Mouse (Mus musculus) kidney, embryonic 15.5 days (tissue): ENCODE measurements around the gene Dop1a. TPM values are rescaled to one million over a fixed set of nuclear protein-coding genes. Genes with fewer than 3 reads are reported as not detected.
A peak's percentile ranks its signal among the peaks of the same experiment; 100 is the strongest.

Source experiments
- ATAC-seq: fragments of 200-750 bp; cut with Nextera tagmentation; replicated peaks from 2 replicates; pipeline ENCODE4 v1.8.0; 2017; ENCODE audit warnings: moderate TSS enrichment; ENCODE audit not compliant: low FRiP score
- H3K27ac ChIP-seq: fragments of 300-500 bp; sonication (generic); 2 replicates; pipeline ENCODE4 v1.5.1; 2015; ENCODE audit warnings: mild to moderate bottlenecking, inconsistent platforms
- H3K27me3 ChIP-seq: fragments of 300-500 bp; sonication (generic); 2 replicates; pipeline ENCODE4 v1.6.1; 2015; ENCODE audit warnings: inconsistent platforms
- H3K36me3 ChIP-seq: fragments of 300-500 bp; sonication (generic); 2 replicates; pipeline ENCODE4 v1.6.1; 2015; ENCODE audit warnings: inconsistent platforms
- H3K4me1 ChIP-seq: fragments of 300-500 bp; sonication (generic); 2 replicates; pipeline ENCODE4 v1.6.1; 2015; ENCODE audit warnings: inconsistent platforms
- H3K4me2 ChIP-seq: fragments of 300-500 bp; sonication (generic); 2 replicates; pipeline ENCODE4 v1.6.1; 2015; ENCODE audit warnings: moderate library complexity, mild to moderate bottlenecking, inconsistent platforms
- H3K4me3 ChIP-seq: fragments of 300-500 bp; sonication (generic); replicated peaks from 2 replicates; pipeline ENCODE4 v1.5.1; 2015; ENCODE audit warnings: mild to moderate bottlenecking, inconsistent platforms
- H3K9ac ChIP-seq: fragments of 300-500 bp; sonication (generic); 2 replicates; pipeline ENCODE4 v1.6.1; 2015; ENCODE audit warnings: mild to moderate bottlenecking, inconsistent platforms
- H3K9me3 ChIP-seq: fragments of 300-500 bp; sonication (generic); replicated peaks from 2 replicates; pipeline ENCODE4 v1.6.1; 2016; ENCODE audit warnings: inconsistent platforms
- WGBS: fragments of 180-500 bp; shearing (Covaris S2); methylation state at CpG from one replicate; pipeline ENCODE4 v1.1.7; 2015; ENCODE audit warnings: mixed read lengths; 5-methylcytosine and 5-hydroxymethylcytosine counted together
- polyA plus RNA-seq: library from polyadenylated mRNA; unstranded; fragments of >200 nt; fragmentation: Nextera tagmentation; extraction: Ambion mirVana; gene quantifications from 2 replicates; pipeline ENCODE4 v1.2.1, GENCODE M21; 2015

Gene Dop1a
- polyA plus RNA-seq, 1 experiment from 2014 or later = 13.0 TPM

DNA sequence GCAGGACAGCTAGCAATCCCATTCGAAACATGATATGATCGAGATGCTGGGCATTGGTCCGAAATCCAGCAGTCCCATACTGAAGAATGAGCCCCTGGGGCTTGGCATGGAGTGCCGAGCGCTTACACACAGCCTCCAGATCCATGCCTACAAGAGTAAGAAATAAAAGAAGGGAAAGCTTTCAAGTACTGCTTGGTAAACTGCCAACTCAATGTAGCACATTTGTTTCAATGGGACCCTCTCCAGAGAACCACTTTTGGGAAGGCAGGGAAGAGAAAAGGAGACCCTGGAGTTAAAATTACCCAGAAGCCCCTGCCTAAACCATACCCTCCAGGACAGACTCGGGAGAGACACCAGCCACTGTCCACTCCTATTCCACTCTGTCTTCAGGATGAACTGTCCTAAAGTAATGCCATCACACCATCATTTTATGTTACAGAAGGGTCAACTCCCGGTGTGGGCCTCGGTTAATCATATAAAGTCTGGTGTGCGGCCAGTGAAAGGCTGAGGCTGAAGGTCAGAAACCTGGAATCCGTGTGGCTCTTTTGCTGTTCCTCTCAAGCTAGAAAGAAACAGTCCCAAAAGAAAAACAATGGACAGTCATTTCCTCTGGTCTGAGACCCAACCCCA lies 103.4 kb downstream of the Dop1a start:
- ATAC-seq = no peak
- 0 out of 2 replicates have a peak overlapping the region, but pooled peaks have one; percentile 14 for H3K9ac ChIP-seq
- H3K4me1 ChIP-seq = peaks cover 18% of the 10 kb centered on the region
- H3K27ac ChIP-seq = no peak overlapping the region
- peak overlapping the region; percentile 100 for H3K4me2 ChIP-seq
- peaks cover 42% of the 10 kb centered on the region for H3K36me3 ChIP-seq
- peak overlapping the region; percentile 75 for H3K4me3 ChIP-seq
- no peaks in the 10 kb centered on the region for H3K27me3 ChIP-seq
- no peaks in the 10 kb centered on the region for H3K9me3 ChIP-seq
- 70% methylated on average over 10 of the region's 10 CpGs for WGBS

DNA sequence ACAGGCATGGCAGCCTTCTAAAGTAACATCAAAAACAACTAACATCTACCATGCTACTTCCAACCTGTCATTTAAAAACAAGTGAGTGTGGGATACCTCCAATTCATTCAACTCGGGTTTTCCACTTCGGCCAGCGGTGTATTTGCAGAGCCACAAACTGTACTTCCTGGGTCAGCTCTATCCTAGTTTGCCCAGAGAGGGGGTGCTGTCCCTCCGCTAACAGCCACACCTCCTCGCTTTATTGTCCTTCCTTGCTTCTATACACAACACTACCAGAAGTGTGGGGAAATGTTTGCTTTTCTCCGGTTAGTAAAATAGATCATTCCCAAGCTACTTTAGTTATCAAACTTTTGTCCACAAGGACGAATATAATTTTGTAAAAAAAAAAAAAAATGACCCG lies 104.0 kb downstream of the Dop1a start:
- no peak for ATAC-seq
- Histone ChIP-seq H3K9me3 (no peaks in the 10 kb centered on the region), H3K4me3 (peak overlapping the region; percentile 75), H3K4me1 (peaks cover 18% of the 10 kb centered on the region), H3K36me3 (peaks cover 36% of the 10 kb centered on the region), H3K4me2 (peak overlapping the region; percentile 100), H3K27me3 (no peaks in the 10 kb centered on the region), H3K9ac (peak overlapping the region; percentile 14; the same call in 1 of the 2 replicates), H3K27ac (no peak overlapping the region)
- WGBS = 11% methylated on average over 8 of the region's 8 CpGs

DNA sequence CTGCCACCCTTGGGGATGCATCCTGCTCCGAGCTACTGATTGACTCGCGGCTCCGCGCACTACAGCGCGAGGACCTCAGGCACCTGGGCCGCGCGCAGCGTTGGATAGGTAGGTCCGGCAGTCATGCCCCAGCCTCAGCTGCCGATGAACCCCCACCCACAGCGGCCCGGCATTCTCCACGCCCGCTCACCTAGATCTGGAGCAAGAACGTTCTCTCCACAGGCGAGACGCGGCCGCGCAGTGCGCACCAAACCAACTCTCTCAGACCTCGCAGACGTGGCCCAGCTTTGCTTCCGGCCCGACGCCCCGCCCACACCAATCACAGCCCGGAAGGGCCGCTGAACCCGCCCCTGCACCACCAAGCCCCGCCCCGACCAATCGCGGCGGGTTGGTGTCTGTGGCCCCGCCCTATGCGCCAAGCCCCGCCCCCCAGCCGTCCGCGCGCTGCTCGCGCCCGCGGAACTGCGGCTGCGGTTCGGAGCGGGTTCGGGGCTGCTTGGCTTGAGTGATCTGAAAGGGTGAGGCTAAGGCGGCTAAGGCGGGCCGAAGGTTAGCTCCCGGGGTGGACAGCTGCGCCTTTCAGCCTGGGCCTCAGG lies 104.7 kb downstream of the Dop1a start, which contains the start of the genes Pgm3 and Rwdd2a:
Gene Pgm3, minus strand, starts transcription at position 303 of the 596 bp plus-strand sequence.
Gene Rwdd2a, plus strand, starts transcription at position 452 of the 596 bp plus-strand sequence.
- peak within 1 kb of the TSS; percentile 88 for H3K27ac ChIP-seq
- H3K27me3 ChIP-seq = no peaks in the 10 kb centered on the region
- H3K36me3 ChIP-seq = peaks cover 29% of the 10 kb centered on the region
- peak; percentile 98 for ATAC-seq
- H3K9me3 ChIP-seq = no peaks in the 10 kb centered on the region
- H3K4me1 ChIP-seq = peaks cover 18% of the 10 kb centered on the region
- WGBS = 0% methylated on average over 56 of the region's 59 CpGs
- peak within 1 kb of the TSS; percentile 61 for H3K9ac ChIP-seq
- H3K4me2 ChIP-seq = peak within 1 kb of the TSS; percentile 100
- H3K4me3 ChIP-seq = peak within 1 kb of the TSS; percentile 75

DNA sequence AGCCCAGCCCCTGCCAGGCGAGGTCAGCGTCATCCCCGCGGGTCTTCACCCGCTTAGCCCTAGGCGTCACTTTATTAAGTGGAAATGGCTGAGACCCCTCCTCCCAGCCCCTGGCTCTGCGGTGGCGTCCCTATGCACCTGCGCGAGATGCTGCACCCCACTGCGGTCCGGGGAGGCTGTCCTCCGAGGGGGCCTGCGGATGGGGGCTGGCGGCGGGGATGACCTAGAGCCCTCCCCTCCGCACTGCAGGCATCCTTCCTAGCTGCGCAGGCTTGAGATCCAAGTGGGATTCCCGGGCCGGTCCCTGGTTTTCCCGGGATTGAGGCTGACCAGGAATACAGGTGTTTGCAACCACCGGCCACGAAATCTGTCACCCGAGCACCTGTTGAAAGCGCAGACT lies 105.2 kb downstream of the Dop1a start:
- Histone ChIP-seq H3K4me2 (peak overlapping the region; percentile 100), H3K36me3 (peaks cover 23% of the 10 kb centered on the region), H3K27me3 (no peaks in the 10 kb centered on the region), H3K9ac (peak overlapping the region; percentile 59), H3K4me1 (peaks cover 18% of the 10 kb centered on the region), H3K4me3 (peak overlapping the region; percentile 75), H3K9me3 (no peaks in the 10 kb centered on the region), H3K27ac (no peak overlapping the region)
- peak; percentile 48 for ATAC-seq
- WGBS = under 1% methylated on average over 25 of the region's 25 CpGs

GRCm38 (mm10) chr9:86572636-86573291 lies 105.8 kb downstream of the Dop1a start:
- ATAC-seq = peak; percentile 5; the same call in 1 of the 2 replicates
- peaks cover 18% of the 10 kb centered on the region for H3K4me1 ChIP-seq
- 7% methylated on average over 13 of the region's 13 CpGs for WGBS
- no peak overlapping the region for H3K27ac ChIP-seq
- no peaks in the 10 kb centered on the region for H3K27me3 ChIP-seq
- H3K9me3 ChIP-seq = no peaks in the 10 kb centered on the region
- H3K4me3 ChIP-seq = peak overlapping the region; percentile 75
- H3K4me2 ChIP-seq = peak overlapping the region; percentile 100
- peak overlapping the region; percentile 59 for H3K9ac ChIP-seq
- H3K36me3 ChIP-seq = peaks cover 18% of the 10 kb centered on the region

DNA sequence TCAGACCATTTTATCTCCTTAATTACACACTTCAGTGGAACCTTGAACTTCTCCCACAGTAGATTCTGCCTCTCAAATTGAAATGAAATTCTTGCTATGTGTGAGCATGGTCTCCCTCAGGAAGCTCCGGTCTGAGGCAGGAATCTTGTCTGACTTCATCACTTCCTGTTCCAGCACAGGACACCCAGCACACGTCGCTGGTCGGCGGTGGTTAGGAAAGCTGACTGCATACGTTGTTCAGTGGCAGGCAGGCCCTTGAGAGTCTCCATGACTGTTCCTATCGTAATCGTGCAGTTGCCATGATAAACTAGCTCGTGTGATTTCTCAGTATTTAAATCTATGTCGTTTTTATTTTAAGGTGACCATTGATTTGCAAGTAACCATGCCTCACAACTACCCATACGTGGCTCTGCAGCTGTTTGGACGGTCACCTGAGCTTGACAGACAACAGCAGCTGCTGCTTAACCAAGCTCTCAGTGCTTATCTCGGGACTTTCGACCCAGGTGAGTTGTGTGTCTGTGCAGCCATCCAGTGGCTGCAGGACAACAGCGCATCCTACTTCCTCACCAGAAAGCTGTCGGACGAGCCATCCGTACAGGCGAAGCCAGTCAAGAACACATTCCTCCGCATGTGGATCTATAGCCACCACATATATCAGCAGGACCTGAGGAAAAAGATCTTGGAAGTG lies 106.8 kb downstream of the Dop1a start:
- no peak for ATAC-seq
- no peak overlapping the region for H3K4me2 ChIP-seq
- peaks cover 18% of the 10 kb centered on the region for H3K4me1 ChIP-seq
- no peak overlapping the region for H3K4me3 ChIP-seq
- no peaks in the 10 kb centered on the region for H3K9me3 ChIP-seq
- H3K27ac ChIP-seq = no peak overlapping the region
- H3K27me3 ChIP-seq = no peaks in the 10 kb centered on the region
- peaks cover 8% of the 10 kb centered on the region for H3K36me3 ChIP-seq
- 78% methylated on average over 20 of the region's 20 CpGs for WGBS
- no peak overlapping the region for H3K9ac ChIP-seq

GRCm38 (mm10) chr9:86575178-86575577 lies 108.2 kb downstream of the Dop1a start:
- H3K36me3 ChIP-seq = no peaks in the 10 kb centered on the region
- H3K27me3 ChIP-seq = no peaks in the 10 kb centered on the region
- ATAC-seq = no peak
- no peak overlapping the region for H3K4me3 ChIP-seq
- H3K9ac ChIP-seq = no peak overlapping the region
- peaks cover 17% of the 10 kb centered on the region for H3K4me1 ChIP-seq
- H3K4me2 ChIP-seq = no peak overlapping the region
- WGBS = 90% methylated on average over 6 of the region's 6 CpGs
- no peaks in the 10 kb centered on the region for H3K9me3 ChIP-seq
- no peak overlapping the region for H3K27ac ChIP-seq

- H3K4me2 ChIP-seq = no peak overlapping the region
- no peak overlapping the region for H3K27ac ChIP-seq
- H3K9me3 ChIP-seq = no peaks in the 10 kb centered on the region
- H3K4me3 ChIP-seq = no peak overlapping the region
- H3K27me3 ChIP-seq = no peaks in the 10 kb centered on the region
- no peaks in the 10 kb centered on the region for H3K4me1 ChIP-seq
- no peaks in the 10 kb centered on the region for H3K36me3 ChIP-seq
- ATAC-seq = no peak
- WGBS = 81% methylated on average over 10 of the region's 10 CpGs
- no peak overlapping the region for H3K9ac ChIP-seq
These were observed 112.7 kb downstream of the Dop1a start for GRCm38 (mm10) chr9:86579657-86580056.

DNA sequence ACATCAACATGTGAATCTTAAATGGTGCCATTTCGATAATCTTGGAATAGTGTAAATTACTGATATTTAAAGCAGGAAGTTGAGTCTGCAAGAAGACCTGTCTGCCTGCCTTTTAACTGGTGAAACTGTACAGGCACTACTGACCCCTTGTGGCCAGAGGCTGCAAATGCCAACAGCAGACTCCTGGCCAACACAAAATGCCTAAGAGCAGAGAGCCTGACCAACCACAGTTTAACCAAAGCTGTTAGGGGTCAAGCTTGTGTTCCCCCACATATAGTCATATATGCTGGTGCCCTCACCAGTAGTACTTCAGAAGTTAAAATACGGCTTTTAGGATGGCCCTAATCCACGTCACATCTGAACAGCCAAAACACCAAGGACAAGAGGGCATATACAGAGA lies 116.8 kb downstream of the Dop1a start:
- Histone ChIP-seq H3K4me1 (no peaks in the 10 kb centered on the region), H3K4me2 (no peak overlapping the region), H3K4me3 (no peak overlapping the region), H3K9ac (no peak overlapping the region), H3K9me3 (no peaks in the 10 kb centered on the region), H3K36me3 (no peaks in the 10 kb centered on the region), H3K27ac (no peak overlapping the region), H3K27me3 (no peaks in the 10 kb centered on the region)
- WGBS = 57% methylated on average over 3 of the region's 3 CpGs
- peak; percentile 76; the same call in 1 of the 2 replicates for ATAC-seq

GRCm38 (mm10) chr9:86587019-86587795 lies 120.3 kb downstream of the Dop1a start:
- H3K9ac ChIP-seq = no peak overlapping the region
- H3K27ac ChIP-seq = no peak overlapping the region
- no peaks in the 10 kb centered on the region for H3K27me3 ChIP-seq
- H3K4me1 ChIP-seq = no peaks in the 10 kb centered on the region
- H3K36me3 ChIP-seq = no peaks in the 10 kb centered on the region
- no peaks in the 10 kb centered on the region for H3K9me3 ChIP-seq
- H3K4me2 ChIP-seq = no peak overlapping the region
- no peak for ATAC-seq
- H3K4me3 ChIP-seq = no peak overlapping the region
- WGBS = 88% methylated on average over 11 of the region's 11 CpGs
